Mouse (Mus musculus) urinary bladder, postnatal 25 days (tissue): ENCODE measurements at regions not wholly inside any gene's neighbourhood (a gene's known extent, or its start where the extent isn't known, plus 50 kb on each side); places are given as distances from the start of the nearest gene placed in this dataset.
"Not testable (repeated sequence)": the region's sequence is repeated elsewhere in the genome, so short reads cannot be mapped to it uniquely, and the experiment has no call there.

Experiments used
- DNase-seq: peaks from one replicate; pipeline ENCODE4 v3.0.0; 2022; ENCODE audit warnings: low spot score

- no peak for DNase-seq
These were observed 152.6 kb upstream of the Pou3f3 start for GRCm38 (mm10) chr1:42542846-42543549.

- DNase-seq: no peak
These were observed 148.7 kb upstream of the Pou3f3 start for GRCm38 (mm10) chr1:42546879-42547278.

DNA sequence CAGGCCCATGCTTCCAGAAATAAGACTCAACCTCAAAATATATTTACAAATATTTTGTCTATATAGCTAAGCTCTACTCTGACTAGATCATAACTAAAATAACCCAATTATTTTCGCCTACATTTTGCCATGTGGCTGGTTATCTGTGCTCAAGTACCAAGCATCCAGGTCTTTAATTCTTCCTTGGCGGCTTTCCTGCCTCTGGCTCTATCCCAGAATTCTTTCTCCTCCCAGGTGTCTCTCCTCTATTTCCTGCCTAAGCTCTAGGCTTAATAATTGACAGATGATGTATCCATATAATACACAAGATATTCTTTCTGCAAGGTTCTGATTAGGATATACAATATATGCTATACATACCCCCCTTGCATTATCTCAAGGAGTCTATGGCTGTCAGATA lies 138.3 kb upstream of the Pou3f3 start:
- DNase-seq: no peak

DNA sequence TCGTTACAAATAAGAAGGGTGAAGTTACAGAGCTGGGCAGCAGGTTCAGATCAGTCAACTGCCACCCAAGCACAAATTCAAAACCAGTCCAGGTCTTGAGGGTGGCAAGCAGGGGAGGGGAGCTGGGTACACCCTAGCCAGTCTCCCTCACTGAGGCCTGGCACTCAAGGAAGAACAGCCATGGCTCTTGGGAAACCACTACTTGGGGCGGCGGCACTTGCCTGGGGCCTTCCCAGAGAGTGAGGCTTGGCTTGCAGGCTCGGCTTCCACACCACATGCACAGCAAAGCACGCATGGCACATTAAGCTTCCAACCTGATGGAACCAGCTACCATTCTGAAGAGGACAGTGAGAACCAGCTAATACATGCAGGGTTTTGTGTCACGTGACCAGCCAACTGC lies 127.9 kb upstream of the Pou3f3 start:
- DNase-seq: no peak

- DNase-seq: no peak
These were observed 110.4 kb upstream of the Pou3f3 start for GRCm38 (mm10) chr1:42585191-42585590.

GRCm38 (mm10) chr1:42588499-42588898 lies 107.1 kb upstream of the Pou3f3 start:
- no peak for DNase-seq

GRCm38 (mm10) chr1:42589442-42589841 lies 106.1 kb upstream of the Pou3f3 start:
- no peak for DNase-seq

DNA sequence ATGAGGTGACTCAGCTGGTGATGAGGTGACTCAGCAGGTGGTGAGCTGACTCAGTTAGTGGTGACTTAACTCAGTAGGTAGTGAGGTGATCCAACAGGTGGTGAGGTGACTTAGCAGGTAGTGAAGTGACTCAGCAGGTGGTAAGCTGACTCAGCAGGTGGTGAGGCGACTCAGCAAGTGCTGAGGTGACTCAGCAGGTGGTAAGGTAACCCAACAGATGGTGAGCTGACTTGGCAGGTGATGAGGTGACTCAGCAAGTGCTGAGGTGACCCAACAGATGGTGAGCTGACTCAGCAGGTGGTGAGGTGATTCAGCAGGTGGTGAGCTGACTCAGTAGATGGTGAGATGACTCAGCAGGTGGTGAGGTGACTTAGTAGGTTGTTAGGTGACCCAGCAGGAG lies 103.7 kb upstream of the Pou3f3 start:
- no peak for DNase-seq

GRCm38 (mm10) chr1:42597065-42597464 lies 98.5 kb upstream of the Pou3f3 start:
- DNase-seq: no peak

- no peak for DNase-seq
These were observed 96.3 kb upstream of the Pou3f3 start for GRCm38 (mm10) chr1:42599238-42599637.

GRCm38 (mm10) chr1:42606251-42606650 lies 89.3 kb upstream of the Pou3f3 start:
- DNase-seq: no peak

- DNase-seq: not testable (repeated sequence)
These were observed 88.0 kb upstream of the Pou3f3 start for GRCm38 (mm10) chr1:42607466-42608043.

- no peak for DNase-seq
These were observed 71.8 kb upstream of the Pou3f3 start for GRCm38 (mm10) chr1:42623766-42624165.

DNA sequence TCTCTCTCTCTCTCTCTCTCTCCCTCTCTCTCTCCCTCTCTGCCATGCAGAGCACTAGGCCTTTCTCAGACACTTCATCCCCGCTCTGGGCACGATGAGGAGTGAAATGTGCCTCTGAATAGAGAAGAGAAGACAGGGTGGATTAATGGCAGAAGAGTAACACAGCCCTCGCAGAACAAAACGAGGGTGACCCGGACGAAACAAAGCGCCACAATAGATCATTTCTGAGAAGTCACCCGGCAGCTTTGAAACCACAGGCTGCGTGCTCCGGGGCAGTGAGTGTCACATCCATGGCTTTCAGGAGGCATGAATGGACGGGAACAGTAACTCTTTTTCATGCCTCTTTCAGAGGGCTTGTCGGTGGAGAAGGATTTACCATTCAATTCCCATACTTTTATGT lies 66.8 kb upstream of the Pou3f3 start:
- no peak for DNase-seq

DNA sequence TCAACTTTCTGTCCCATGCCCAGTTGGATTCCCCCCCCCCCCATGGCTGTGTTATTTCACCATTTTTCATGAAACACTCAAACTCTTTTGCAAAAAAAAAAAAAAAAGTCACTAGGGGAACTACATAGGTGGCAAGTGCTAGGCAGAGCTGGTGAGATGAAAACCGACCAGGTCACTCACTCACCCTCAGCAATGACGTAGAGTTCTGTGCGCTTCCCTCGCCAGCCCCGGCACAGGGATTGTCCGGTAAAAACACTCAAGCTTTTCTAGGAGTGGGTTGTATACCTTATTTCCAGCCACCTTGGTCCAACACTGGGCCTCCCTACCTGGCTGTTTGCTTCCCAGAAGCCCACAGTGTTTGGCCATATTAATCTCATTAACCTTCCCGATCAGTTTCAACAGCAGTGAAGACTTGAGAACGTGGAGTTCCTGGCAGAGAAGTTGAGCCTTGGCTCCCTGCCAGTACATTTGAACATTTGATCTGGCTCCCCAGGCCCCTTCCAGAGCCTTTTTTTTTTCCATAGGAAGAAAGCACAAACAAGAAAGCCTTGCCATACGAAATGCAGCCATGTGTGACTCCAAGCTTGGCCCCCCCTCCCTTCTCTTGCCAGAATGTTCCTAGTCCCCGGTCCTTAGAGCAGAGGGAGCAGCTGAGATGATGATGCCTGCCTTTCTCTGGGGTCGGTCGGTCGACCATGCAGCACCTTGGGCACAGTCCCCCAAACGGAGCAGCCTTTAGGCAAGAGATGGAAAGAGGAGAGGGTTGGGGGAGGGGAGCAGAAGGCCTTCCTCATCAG lies 65.9 kb upstream of the Pou3f3 start:
- no peak for DNase-seq

GRCm38 (mm10) chr1:42632286-42632685 lies 63.3 kb upstream of the Pou3f3 start:
- DNase-seq: no peak

GRCm38 (mm10) chr1:42636558-42636957 lies 59.0 kb upstream of the Pou3f3 start:
- no peak for DNase-seq
